Mouse (Mus musculus) CH12.LX (cell line): ENCODE results near the gene Zcchc24. TPM values are rescaled to one million over a fixed set of nuclear protein-coding genes. Genes with fewer than 3 reads are reported as not detected.

Experiments used
- DNase-seq: peaks from one replicate; pipeline ENCODE4 v3.0.0-alpha.2; 2013; ENCODE audit errors: extremely low read depth
- H3K27ac ChIP-seq: 2 replicates; pipeline ENCODE4 v1.5.1; 2012; ENCODE audit warnings: low read depth, mild to moderate bottlenecking, control low read depth, moderate library complexity; ENCODE audit not compliant: insufficient read depth
- H3K27me3 ChIP-seq: replicated peaks from 2 replicates; pipeline ENCODE3; 2012; ENCODE audit warnings: inconsistent platforms
- H3K36me3 ChIP-seq, 2 experiments: replicated peaks in 1 of 2; 2 replicates each; pipeline versions ENCODE3 to v1.6.1; 2012; ENCODE audit warnings: inconsistent platforms in 1 of 2, low read length in 1 of 2, mild to moderate bottlenecking in 1 of 2, mixed read lengths in 1 of 2, moderate library complexity in 1 of 2; ENCODE audit not compliant: control insufficient read depth in 1 of 2, insufficient read depth in 1 of 2
- H3K4me1 ChIP-seq, 2 experiments: 2 replicates each; pipeline ENCODE4 v1.6.1; 2012; ENCODE audit warnings: inconsistent platforms in 1 of 2, moderate library complexity in 1 of 2; ENCODE audit not compliant: insufficient read depth in 2 of 2, control insufficient read depth in 1 of 2
- H3K4me2 ChIP-seq: 2 replicates; pipeline ENCODE4 v1.6.1; 2012; ENCODE audit warnings: low read depth, mild to moderate bottlenecking, control low read depth; ENCODE audit not compliant: poor library complexity, insufficient read depth, severe bottlenecking
- H3K4me3 ChIP-seq, 3 experiments: fragments of 150-350 bp in 1 of 3; sonication (generic) in 1 of 3; replicated peaks in 1 of 3; 2 replicates each; pipeline versions ENCODE3 to v1.5.1; 2011 to 2012; ENCODE audit warnings: low read depth in 2 of 3, low read length in 2 of 3, mild to moderate bottlenecking in 2 of 3, moderate library complexity in 2 of 3, control low read depth in 1 of 3, improper control_type of control experiment in 1 of 3, inconsistent platforms in 1 of 3, mixed read lengths in 1 of 3; ENCODE audit not compliant: poor library complexity in 1 of 3
- H3K79me2 ChIP-seq: replicated peaks from 2 replicates; pipeline ENCODE4 v1.6.1; 2012; ENCODE audit warnings: mild to moderate bottlenecking, moderate library complexity; ENCODE audit not compliant: control insufficient read depth, poor library complexity, insufficient read depth, severe bottlenecking; ENCODE audit errors: extremely low read depth
- H3K9ac ChIP-seq: 2 replicates; pipeline ENCODE4 v1.6.1; 2012; ENCODE audit warnings: low read depth, mild to moderate bottlenecking, control low read depth, moderate library complexity; ENCODE audit not compliant: insufficient read depth
- H3K9me3 ChIP-seq: replicated peaks from 2 replicates; pipeline ENCODE3; 2012; ENCODE audit warnings: low read length, inconsistent platforms, mixed read lengths
- CHD1 ChIP-seq: IDR thresholded peaks from 2 replicates; pipeline ENCODE4 v1.6.1; 2012; ENCODE audit warnings: low read depth, low read length, improper control_type of control experiment, inconsistent platforms
- CTCF ChIP-seq, 2 experiments: IDR thresholded peaks in 1 of 2; conservative IDR thresholded peaks in 1 of 2; 2 replicates each; pipeline ENCODE4 v1.5.1; 2011 to 2012; ENCODE audit warnings: low read depth in 2 of 2, low read length in 2 of 2, improper control_type of control experiment in 1 of 2, inconsistent platforms in 1 of 2, mild to moderate bottlenecking in 1 of 2, moderate library complexity in 1 of 2
- ETS1 ChIP-seq: conservative IDR thresholded peaks from 2 replicates; pipeline ENCODE4 v1.6.1; 2012; ENCODE audit warnings: low read depth, mild to moderate bottlenecking, inconsistent platforms, low read length, improper control_type of control experiment, moderate library complexity
- IRF4 ChIP-seq: IDR thresholded peaks from 2 replicates; pipeline ENCODE4 v1.6.1; 2014; ENCODE audit warnings: low read depth, mild to moderate bottlenecking, inconsistent platforms, low read length, improper control_type of control experiment
- JUN ChIP-seq: IDR thresholded peaks from 2 replicates; pipeline ENCODE4 v1.6.1; 2011; ENCODE audit warnings: low read depth, mild to moderate bottlenecking, low read length, improper control_type of control experiment, moderate library complexity; ENCODE audit not compliant: insufficient read depth
- MEF2A ChIP-seq: IDR thresholded peaks from 2 replicates; pipeline ENCODE4 v1.6.1; 2014; ENCODE audit warnings: low read depth, mild to moderate bottlenecking, inconsistent platforms, low read length, improper control_type of control experiment, borderline replicate concordance
- NRF1 ChIP-seq: IDR thresholded peaks from 2 replicates; pipeline ENCODE4 v1.6.1; 2014; ENCODE audit warnings: low read depth, mild to moderate bottlenecking, inconsistent platforms, low read length, improper control_type of control experiment, moderate library complexity
- PAX5 ChIP-seq: IDR thresholded peaks from 2 replicates; pipeline ENCODE4 v1.6.1; 2012; ENCODE audit warnings: low read length, inconsistent platforms, mixed read lengths
- RAD21 ChIP-seq: IDR thresholded peaks from 2 replicates; pipeline ENCODE4 v1.6.1; 2011; ENCODE audit warnings: low read depth, mild to moderate bottlenecking, low read length, improper control_type of control experiment, moderate library complexity
- SMC3 ChIP-seq: IDR thresholded peaks from 2 replicates; pipeline ENCODE4 v1.6.1; 2011; ENCODE audit warnings: low read depth, low read length, improper control_type of control experiment
- TBP ChIP-seq: conservative IDR thresholded peaks from 2 replicates; pipeline ENCODE4 v1.6.1; 2011; ENCODE audit warnings: low read depth, low read length, improper control_type of control experiment
- USF1 ChIP-seq: IDR thresholded peaks from 2 replicates; pipeline ENCODE4 v1.6.1; 2014; ENCODE audit warnings: low read depth, mild to moderate bottlenecking, inconsistent platforms, low read length, improper control_type of control experiment
- ZKSCAN1 ChIP-seq: IDR thresholded peaks from 2 replicates; pipeline ENCODE4 v1.6.1; 2012; ENCODE audit warnings: low read depth, inconsistent platforms, low read length, improper control_type of control experiment, borderline replicate concordance
- dilution Hi-C: fragments of 300-500 bp; cut with MboI; formaldehyde crosslinking; loops from 2 replicates; pipeline ENCODE4 v1.14.3; 2020; ENCODE audit warnings: low sequenced_read_pairs; ENCODE audit not compliant: extremely low pct_unique_long_range_greater_than_20kb, extremely low pct_ligation_motif_present
- in situ Hi-C: fragments of 300-500 bp; cut with MboI; formaldehyde crosslinking; loops from 3 replicates; pipeline ENCODE4 v1.14.3; 2019; ENCODE audit warnings: low sequenced_read_pairs, low pct_ligation_motif_present, low pct_unique_long_range_greater_than_20kb, mixed read lengths
- polyA plus RNA-seq: library from polyadenylated mRNA; unstranded; fragments of >175 nt; gene quantifications from 2 replicates; pipeline ENCODE4 v1.2.1, GENCODE M21; 2012; ENCODE audit warnings: low read depth; ENCODE audit not compliant: insufficient read length
- total RNA-seq, 2 experiments: library from RNA; depleted of rRNA; stranded (reverse); fragments of 300-350 nt in 1 of 2; fragments of >200 nt in 1 of 2; gene quantifications; 2 replicates each; pipeline ENCODE4 v1.2.3; 2012 to 2014

Gene Zcchc24
- total and polyA plus RNA-seq, 3 experiments, result 0.05 to 0.44 (median 0.08) TPM

DNA sequence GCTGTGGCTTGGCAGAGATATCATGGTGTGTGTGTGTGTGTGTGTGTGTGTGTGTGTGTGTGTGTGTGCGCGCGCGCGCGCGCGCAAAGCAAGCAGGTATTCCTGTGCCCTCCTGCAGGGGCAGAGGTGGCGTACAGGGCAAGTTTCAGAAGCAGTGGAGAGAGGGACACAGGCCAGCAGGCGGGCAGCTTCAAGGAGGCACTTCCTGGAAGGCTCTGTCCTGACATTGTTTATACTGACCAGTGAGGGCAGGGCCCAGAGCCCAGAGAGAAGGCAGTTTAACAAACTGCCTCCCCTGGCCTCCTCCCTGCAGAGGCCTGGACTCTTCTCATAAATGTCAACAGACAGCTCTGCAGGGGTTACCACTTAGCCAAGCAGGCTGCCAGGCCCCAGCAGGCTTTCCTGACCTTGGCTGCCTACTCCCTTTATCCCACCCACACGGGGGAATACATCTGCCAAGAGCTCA lies 43.8 kb downstream of the Zcchc24 start:
- in situ Hi-C loops (no loop called here), dilution Hi-C loops (no loop called here)
- no peak overlapping the region for H3K4me3 ChIP-seq
- no peak overlapping the region for H3K4me2 ChIP-seq
- H3K27ac ChIP-seq, result no peak overlapping the region
- no peaks in the 10 kb centered on the region for H3K27me3 ChIP-seq
- H3K9me3 ChIP-seq, result no peaks in the 10 kb centered on the region
- no peak for TF ChIP-seq ZKSCAN1
- TF ChIP-seq CHD1, result no peak
- TF ChIP-seq ETS1, result no peak
- TF ChIP-seq USF1, result no peak
- TF ChIP-seq RAD21, result no peak
- no peak for TF ChIP-seq MEF2A
- no peak overlapping the region for H3K9ac ChIP-seq
- H3K79me2 ChIP-seq, result no peaks in the 10 kb centered on the region
- H3K4me1 ChIP-seq, result peaks cover 0 to 29% of the 10 kb centered on the region in 2 experiments; a peak in 2 of 4 replicates
- no peak for DNase-seq
- H3K36me3 ChIP-seq, result no peaks in the 10 kb centered on the region

DNA sequence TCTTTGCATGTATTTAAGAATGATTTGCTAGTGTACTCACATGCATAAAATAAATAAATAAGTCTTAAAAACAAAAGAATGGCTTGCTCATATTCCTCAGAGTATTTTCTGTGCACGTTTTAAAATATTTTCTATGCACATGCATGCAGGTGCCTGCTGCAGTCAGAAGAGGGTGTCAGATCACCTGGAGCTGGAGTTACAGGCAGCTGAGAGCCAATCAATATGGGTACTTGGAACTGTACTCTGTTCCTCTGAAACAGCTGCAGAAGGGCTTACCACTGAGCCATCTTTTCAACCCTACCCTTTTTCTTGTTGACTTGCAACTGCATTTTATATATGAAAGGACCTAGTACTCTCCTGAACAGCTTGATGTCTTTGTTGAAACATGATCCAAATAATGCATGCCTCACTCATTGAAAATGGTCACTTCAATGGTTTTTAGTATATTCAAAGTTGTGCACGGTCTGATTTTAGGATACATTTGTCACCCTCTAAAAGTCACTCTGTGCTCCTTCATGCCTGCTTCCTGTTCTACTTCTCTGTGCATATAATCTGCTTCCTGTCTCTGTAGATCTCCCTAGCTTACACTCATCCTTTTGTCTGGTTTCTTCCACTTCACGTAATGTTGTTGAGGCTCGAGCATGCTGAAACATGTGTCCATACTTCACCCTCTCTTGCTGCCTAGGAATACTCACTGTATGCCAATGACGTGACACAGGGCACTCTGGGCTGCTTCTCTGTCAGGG lies 47.7 kb downstream of the Zcchc24 start:
- dilution Hi-C loops, result no loop called here
- Histone ChIP-seq H3K9ac (no peak overlapping the region), H3K4me1 (peaks cover 4 to 36% of the 10 kb centered on the region in 2 experiments; a peak in 3 of 4 replicates), H3K27ac (no peak overlapping the region), H3K79me2 (no peaks in the 10 kb centered on the region), H3K4me2 (no peak overlapping the region), H3K36me3 (no peaks in the 10 kb centered on the region), H3K9me3 (no peaks in the 10 kb centered on the region), H3K4me3 (no peak overlapping the region), H3K27me3 (no peaks in the 10 kb centered on the region)
- TF ChIP-seq CTCF (conservative IDR thresholded peaks at IDR 0.05 in 1 of 2, IDR thresholded peaks at IDR 0.05 in 1 of 2; ENCODE audit: low read depth in 2 of 2, low read length in 2 of 2) (0 out of 4 replicates have a peak, but pooled peaks of 1 of the 2 experiments have one; percentile 8), JUN (no peak), NRF1 (no peak)
- in situ Hi-C loops, result no loop called here
- DNase-seq, result no peak

DNA sequence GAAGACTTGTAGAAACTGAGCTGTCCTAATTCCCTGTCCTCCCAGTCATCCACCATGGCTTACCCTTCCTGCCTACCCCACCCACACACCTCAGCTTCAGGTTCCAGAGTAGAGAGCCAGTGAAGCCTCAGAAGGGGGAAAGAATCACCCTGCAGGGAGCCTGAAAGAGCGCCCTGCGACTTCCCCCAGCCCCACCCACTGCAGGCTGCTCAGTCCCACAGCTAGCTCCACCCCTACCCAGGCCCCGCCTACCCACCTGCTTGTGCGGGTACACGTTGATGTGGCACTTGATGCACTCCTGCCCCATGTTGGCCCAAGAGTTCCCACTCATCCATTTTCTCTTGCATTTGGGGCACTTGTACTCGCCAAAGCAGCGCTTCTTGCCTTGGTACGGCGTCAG lies 49.5 kb downstream of the Zcchc24 start:
- Histone ChIP-seq H3K9me3 (no peaks in the 10 kb centered on the region), H3K36me3 (no peaks in the 10 kb centered on the region), H3K4me2 (no peak overlapping the region), H3K4me3 (no peak overlapping the region), H3K27me3 (no peaks in the 10 kb centered on the region), H3K27ac (no peak overlapping the region), H3K9ac (no peak overlapping the region), H3K79me2 (no peaks in the 10 kb centered on the region), H3K4me1 (peaks cover 4 to 30% of the 10 kb centered on the region in 2 experiments; a peak in 3 of 4 replicates)
- DNase-seq, result no peak
- TF ChIP-seq TBP (no peak), PAX5 (no peak), SMC3 (no peak), IRF4 (no peak), USF1 (no peak)
- dilution Hi-C loops, result no loop called here
- in situ Hi-C loops, result loop anchor here (5.0 to 10.0 kb wide), 2 partner anchors 33 to 95 kb away; no protein-coding TSS in a partner anchor
